Mouse (Mus musculus) embryo, embryonic 11 days (tissue): ENCODE results near the gene Cep97.
"Not testable (repeated sequence)": the region's sequence is repeated elsewhere in the genome, so short reads cannot be mapped to it uniquely, and the experiment has no call there.

Experiments
- DNase-seq: peaks from one replicate; pipeline ENCODE4 v3.0.0-alpha.2; 2015

Gene Cep97

DNA sequence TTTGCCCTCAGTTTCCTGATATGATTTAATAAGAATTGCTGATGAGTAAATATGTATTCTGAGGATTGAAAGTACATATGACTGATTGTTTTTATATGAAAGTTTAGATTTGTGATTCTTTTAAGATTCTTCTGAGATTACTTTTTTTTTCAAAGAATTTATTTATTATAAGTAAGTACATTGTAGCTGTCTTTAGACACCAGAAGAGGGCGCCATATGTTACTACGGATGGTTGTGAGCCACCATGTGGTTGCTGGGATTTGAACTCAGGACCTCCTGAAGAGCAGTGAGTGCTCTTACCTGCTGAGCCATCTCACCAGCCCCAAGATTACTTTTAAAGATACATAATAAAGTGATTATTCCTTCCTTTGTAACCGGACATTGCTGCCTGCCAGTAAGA lies 45.2 kb downstream of the Cep97 start:
- DNase-seq: no peak

GRCm38 (mm10) chr16:55888584-55888960 lies 46.1 kb downstream of the Cep97 start:
- DNase-seq: no peak

DNA sequence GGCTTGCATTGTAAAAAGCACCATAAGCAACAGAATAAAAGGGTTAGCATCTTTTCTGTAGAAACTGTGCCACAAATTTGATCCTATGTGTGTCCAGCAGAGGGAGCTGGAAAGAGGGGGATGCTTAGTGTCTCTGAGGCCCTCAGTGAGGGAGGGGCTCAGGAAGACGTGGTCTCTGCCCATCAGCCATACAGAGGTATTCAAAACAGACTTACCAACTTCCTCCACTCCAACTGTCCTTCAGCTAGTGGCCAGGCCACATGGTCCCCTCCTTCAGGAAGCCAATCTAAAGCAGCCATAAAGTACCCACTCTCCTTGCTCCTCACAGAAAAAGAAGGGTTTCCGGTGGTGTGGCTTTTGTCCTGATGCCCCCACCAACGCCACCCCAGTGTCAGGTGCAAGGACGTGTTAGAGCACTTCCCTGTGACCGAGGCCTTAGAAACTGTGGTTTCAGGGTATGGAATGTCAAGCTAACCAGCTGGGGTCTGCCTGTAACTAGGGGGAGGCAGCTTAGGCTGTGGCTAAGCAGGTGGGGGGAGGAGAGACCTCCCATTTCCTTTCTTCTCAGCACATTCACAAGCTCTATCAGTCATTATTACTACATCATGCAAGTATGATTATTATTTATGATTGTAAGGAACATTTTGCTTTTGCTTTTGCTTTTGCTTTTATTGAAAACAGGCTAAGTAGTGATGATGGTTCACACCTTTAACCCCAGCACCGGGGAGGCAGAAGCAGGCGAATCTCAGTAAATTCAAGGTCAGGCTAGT lies 46.7 kb downstream of the Cep97 start:
- peak; percentile 34 for DNase-seq

DNA sequence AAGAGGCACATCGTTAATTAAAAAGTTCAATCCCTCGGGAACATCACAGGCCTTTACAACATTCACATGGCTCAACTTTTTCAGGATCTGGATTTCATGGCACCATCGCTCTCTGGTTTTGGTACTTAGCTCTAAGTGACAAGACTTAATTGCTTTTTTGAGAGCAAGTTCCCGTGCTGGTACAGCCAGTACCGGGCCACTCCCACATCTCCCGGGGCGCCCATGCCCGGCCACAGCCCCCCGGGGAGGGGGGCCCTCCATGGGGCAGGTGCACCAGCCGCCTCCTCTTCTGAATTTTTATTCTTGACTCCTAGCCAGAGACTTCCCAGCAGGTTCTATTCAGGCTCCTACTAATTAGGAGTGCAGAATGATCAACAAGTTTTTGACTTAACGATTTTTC lies 50.4 kb downstream of the Cep97 start:
- DNase-seq: no peak

DNA sequence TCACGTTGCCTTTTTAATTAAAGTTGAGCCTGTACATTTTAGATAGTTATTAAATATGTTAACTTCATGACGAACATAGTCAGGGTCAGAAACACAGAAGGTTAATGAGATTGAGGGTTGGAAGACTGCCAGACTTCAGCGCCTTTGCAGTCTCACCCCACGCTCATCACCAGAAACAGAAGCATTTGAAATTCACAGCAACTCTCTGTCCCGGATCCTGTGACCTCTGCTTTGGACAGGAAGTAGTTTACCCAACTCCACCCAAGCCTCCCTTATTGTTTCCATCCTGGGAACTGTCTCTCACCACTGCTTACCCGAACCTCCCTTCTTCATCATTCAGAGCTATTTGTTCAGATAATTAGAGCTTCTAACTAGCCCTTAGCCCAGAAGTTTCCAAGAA lies 58.6 kb downstream of the Cep97 start:
- DNase-seq: no peak

DNA sequence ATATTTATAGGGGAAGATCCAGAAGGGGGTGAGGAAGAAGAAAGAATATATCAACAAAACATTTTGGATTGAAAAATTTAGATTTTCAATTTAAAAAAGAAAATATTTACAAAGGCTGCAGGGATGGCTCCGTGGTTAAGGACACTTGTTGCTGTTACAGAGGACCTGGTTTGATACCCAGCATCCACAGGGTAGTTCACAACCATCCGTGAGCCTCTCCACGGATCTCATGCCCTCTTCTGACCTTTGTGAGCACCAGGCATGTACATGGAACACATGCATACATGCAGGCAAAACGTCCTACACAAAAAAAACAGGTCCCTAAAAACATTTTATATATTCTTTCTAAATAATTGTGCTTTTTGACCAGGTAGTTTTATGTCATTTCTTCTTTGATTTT lies 70.8 kb downstream of the Cep97 start:
- no peak for DNase-seq

GRCm38 (mm10) chr16:55863149-55863815 lies 71.4 kb downstream of the Cep97 start:
- DNase-seq: peak; percentile 83

DNA sequence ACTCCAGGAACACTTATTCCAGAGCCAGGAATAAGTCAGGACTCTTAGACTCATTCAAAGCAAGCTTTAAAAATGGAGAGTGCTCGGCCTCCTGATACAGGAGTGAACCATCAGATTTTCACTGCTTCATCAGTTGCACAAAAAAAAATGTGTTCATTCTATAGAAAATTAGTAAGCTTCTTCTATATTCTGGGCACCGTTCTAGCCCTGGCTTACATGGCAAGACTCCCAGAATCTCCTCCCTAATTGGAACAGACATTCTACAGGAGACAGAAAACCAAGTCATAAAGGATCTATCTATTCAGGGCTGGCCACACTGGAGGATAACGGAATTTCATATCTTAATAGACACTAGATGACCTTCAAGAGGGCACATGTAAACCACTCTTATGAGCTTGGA lies 73.6 kb downstream of the Cep97 start:
- no peak for DNase-seq

- DNase-seq: not testable (repeated sequence)
These were observed 75.2 kb downstream of the Cep97 start for GRCm38 (mm10) chr16:55859421-55859820.

DNA sequence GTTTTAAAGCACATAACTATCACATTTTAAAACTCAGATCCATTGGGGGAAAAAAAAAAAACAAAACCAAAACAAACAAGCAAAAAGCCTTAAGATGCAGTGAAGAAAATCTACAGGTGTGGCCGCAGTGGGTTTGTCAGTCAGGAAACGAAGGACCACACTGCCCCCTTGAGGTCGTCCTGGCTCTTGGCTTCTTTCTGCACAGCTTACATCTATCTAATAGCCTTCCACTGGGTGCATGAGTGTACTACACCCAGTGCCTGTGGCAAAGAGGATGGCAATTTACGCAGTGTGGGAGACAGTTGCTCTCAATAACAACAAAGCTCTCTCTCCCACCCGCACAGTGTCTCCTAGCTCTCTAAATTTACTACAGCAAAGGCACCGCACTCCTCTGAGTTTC lies 76.2 kb downstream of the Cep97 start:
- peak; percentile 64 for DNase-seq

GRCm38 (mm10) chr16:55852943-55853727 lies 81.5 kb downstream of the Cep97 start:
- peak; percentile 88 for DNase-seq

GRCm38 (mm10) chr16:55852515-55852914 lies 82.1 kb downstream of the Cep97 start:
- peak; percentile 8 for DNase-seq

GRCm38 (mm10) chr16:55850485-55850884 lies 84.2 kb downstream of the Cep97 start:
- DNase-seq: no peak
